Mouse (Mus musculus) G1E (cell line): ENCODE measurements around the gene Ankrd13a.

Experiments
- CTCF ChIP-seq: IDR thresholded peaks from 2 replicates; pipeline ENCODE4 v1.5.1; 2012; ENCODE audit warnings: low read depth, low read length, inconsistent platforms, mixed read lengths
- GATA1 ChIP-seq: IDR thresholded peaks from 2 replicates; pipeline ENCODE4 v1.6.1; 2012; ENCODE audit warnings: borderline replicate concordance, low read length, inconsistent platforms, mixed read lengths
- TAL1 ChIP-seq: conservative IDR thresholded peaks from 2 replicates; pipeline ENCODE4 v1.6.1; 2012; ENCODE audit warnings: low read depth, low read length, inconsistent platforms, mixed read lengths

DNA sequence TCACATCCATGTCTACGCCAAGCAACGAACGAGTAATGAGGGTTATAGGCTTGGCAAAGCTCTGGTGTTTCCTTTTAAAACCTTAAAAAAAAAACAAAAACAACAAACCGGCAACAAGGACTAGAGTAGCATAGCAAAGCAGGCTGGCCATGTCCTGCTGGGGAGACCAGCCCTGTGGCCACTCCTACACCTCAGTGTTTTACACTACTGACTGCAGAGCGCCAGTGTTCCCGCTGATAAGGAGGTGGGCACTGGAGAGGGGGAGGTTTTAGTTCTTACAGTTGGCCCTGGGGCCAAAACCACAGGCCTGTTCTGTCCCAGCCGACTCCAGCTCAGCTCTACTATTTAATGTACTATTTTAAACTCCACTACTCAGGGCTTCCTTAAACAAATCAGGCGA is 33.0 kb downstream of the Ankrd13a start:
- TF ChIP-seq CTCF (no peak), TAL1 (peak; percentile 62), GATA1 (no peak)
